Mouse (Mus musculus) layer of hippocampus, adult 8-10 months (tissue): ENCODE data around the gene Nr2c1. TPM values are rescaled to one million over a fixed set of nuclear protein-coding genes. Genes with fewer than 3 reads are reported as not detected.
A peak's percentile ranks its signal among the peaks of the same experiment; 100 is the strongest.

ENCODE experiments used
- DNase-seq, 2 experiments: peaks; one replicate each; pipeline ENCODE4 v3.0.0; 2022; ENCODE audit warnings: low spot score in 2 of 2
- total RNA-seq, 4 experiments: library from RNA; stranded (reverse); gene quantifications; 2 replicates each; pipeline ENCODE4 v1.2.4; 2022

Gene Nr2c1
- total RNA-seq, 4 experiments from 2014 or later, result 8.1 to 11.5 (median 8.6) TPM

DNA sequence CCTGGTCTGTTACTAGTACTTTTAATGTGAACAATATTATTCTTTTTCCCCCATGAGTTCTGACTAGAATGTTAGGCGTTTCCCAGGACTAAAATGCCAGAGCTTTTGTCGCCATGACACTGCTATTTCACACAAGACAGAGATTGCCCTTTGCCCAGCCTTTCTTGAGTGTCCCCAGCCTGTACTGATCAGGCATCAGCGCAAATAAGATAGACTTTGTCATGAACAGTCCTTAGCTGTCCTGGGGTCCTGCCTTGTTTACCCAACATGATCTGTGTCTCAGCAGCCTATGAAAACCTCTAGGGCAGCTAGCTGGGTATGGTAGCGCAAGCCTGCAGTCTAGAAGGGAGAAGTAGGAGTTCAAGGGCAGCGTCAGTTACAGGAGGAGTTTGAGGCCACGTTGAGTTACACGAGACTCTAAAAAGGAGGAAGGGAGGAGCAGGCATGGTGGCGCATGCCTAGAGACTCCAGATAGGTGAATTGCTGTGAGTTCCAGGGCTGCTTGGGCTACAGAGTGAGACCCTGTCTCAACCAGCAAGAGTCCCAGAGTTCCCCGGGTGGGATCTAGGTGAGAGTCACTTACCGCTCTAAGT, 8.8 kb upstream of the Nr2c1 start:
- no peak for DNase-seq

DNA sequence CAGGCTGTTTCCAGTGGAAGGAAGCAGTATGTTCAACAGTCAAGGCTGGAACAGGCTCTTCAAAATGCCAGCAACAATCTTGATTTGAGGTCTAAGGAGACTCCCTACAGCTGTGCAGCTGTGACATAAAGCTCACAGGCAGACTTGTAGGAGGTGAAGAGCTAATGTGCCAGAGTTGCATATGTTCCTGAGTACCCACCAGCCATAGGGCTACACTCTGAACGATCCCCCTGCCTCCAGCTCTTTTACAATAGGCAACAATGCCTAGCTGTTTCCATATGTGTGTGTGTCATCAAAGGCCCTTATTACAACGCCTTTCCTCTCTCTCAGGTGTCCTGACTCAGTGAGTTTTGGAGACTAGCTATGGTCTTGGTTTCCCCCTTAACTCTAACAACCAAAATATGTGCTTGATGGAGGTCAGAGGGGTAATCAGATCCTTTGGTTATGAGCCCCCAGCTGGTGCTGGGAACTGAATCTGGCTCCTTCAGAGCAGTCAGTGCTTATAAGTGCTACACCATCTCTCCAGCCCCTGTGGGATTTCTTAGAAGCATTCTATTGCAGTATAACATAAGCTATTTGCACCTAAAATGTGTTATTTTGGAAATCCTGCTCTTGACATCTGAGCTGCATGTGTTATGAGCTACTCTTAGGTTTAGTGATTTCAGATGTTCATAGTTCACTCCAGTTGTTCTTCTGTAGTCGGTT, 7.4 kb upstream of the Nr2c1 start:
- no peak for DNase-seq

DNA sequence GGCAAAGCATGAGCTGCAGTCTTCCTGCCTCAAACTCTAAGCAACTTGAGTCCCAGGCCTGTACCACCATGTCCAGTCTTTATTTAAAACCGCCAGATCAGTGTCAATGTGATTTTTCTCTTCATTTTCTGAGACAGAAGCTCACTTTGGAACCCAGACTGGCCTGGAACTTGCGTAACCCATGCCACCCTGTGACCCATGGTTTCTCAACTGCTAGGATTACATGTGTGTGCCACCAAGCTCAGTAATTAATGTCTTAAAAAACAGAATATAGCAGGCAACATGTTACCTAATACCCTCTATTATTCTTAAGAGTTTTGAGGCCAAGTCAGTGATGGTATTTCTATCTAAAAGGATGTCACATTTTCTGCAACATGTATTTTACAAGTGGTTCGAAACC, 5.4 kb upstream of the Nr2c1 start:
- no peak for DNase-seq

DNA sequence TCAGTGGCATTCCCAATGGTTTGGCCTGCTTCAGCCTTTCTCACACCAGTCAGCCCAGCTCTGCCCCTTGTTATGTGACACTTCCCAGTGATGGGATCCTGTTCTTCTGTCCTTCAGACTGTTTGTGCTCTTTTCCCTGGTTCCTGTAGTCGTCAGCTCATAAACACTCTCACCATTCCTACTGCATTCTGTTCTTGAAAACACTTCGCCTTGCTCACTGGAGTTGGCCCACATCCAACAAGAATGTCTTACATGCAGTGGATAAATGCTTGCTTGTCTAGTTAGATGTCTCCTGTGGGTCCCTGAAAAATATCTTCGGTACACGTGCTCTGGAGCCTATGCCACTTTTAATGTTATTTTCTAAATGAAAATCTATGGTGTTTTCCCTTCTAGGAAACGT, 3.2 kb upstream of the Nr2c1 start:
- DNase-seq, result no peak

DNA sequence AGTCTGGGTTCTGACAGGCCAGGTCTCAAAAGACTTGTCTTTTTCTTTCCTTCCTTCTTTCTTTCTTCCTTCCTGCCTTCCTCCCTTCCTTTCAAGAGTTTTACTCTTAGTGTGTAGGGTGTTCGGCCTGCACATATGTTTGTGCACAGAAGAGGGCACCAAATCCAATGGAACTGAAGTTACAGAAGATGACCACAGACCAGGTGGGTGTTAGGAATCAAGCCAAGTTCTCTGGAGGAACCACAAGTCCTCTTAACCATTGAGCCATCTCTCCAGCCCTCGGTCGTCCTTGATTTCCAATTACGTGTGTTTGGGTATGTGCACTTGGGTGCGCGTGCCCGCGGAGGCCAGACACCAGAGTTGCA, 450 bp upstream of the Nr2c1 start:
- no peak for DNase-seq

DNA sequence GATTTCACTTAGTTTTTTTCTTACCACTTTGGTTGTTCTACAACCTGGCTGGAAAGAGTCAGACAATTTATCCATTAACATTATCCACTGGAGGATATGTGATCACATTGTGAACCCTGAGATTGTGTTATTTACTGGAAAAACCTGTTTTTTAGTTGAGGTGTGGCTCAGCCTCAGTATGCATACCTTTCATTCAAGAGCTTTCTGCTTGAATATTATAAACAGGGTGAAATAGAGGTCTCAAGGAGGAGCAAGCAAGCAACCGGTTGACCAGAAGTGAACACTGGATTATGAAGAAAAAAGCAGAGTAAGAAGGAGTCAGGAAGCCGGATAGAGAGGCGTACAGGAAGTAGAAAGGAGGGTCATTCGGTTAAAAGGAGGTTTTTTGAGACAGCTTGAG, 3.7 kb downstream of the Nr2c1 start:
- no peak for DNase-seq

DNA sequence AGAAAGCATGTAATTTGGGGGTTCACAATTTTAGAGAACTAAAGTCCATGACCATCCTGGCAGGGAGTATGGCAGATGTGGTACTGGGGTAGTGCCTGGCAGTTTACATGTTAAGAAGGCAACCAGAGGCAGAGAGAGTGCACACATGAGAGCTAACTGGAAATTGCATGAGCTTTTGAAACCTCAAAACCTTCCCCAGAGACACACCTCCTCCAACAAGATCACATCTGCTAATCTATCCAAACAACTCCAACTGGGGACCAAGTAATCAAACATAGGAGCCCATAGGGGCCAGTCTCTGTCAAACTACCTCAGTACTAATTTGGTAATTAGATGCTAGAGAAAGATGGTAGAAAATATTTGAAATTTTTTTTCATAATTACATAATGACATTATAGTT, 6.0 kb downstream of the Nr2c1 start:
- no peak for DNase-seq

DNA sequence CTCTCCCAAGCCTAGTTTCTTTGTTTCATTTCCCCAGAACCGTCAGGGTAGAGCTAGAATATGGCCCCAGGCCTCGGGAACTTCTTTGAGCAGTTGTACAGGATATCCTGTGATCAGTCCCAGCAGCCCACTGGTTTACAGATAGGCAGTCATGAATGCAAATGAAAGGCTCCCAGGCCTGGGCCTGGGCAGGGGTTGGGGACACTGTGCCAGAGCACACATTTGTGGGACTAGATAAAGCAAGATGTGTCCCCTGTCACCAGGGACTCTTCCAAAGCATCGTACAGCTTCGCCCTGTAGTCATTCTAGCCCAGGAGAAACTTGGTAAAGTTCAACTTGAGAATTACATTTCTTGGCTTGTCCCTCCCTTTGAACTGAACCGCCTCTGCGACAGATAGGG, 11.1 kb downstream of the Nr2c1 start:
- no peak for DNase-seq

DNA sequence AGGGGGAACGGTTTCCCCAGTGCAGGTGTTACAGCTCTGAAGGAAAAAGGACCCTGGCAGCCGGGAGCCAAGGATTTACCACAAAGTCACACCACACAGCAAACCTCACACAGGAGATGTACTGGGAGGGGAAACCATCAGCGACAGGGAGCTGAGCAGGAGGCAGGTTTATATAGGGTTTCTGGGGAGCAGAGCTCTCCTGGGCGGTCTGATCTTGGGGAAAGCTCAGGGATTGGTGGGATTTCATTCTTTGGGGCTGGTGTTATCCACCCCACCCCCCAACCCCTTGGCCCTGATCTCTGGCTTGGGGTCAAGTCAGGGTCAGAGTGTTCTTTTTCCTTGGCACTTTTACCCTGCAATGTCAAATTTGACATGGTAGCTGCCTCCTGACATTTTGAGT, 11.6 kb downstream of the Nr2c1 start:
- DNase-seq, result no peak

DNA sequence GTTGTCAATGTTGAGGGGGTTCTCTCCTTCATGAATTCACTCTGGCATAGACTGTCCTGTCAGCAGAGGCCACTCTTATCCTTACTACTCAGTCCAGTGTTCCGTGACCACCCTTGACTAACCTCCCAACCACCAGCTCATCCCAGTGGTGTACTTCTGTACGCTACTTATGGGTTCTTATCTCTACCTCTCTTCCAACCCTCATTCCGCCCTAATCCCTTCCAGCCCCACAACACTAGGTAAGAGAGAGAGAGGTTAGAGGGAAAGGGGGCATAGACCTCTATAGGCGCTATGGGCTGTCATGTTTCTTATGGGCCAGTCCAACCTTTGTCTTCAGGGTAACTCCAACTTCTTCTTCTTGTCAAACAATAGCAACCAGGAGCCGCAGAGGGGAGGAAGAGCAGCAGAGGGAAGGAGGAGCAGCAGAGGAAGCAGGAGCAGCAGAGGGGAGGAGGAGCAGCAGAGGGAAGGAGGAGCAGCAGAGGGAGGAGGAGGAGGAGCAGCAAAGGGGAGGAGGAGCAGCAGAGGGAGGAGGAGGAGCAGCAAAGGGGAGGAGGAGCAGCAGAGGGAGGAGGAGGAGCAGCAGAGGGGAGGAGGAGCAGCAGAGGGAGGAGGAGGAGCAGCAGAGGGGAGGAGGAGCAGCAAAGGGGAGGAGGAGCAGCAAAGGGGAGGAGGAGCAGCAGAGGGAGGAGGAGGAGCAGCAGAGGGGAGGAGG, 13.4 kb downstream of the Nr2c1 start:
- no peak for DNase-seq

DNA sequence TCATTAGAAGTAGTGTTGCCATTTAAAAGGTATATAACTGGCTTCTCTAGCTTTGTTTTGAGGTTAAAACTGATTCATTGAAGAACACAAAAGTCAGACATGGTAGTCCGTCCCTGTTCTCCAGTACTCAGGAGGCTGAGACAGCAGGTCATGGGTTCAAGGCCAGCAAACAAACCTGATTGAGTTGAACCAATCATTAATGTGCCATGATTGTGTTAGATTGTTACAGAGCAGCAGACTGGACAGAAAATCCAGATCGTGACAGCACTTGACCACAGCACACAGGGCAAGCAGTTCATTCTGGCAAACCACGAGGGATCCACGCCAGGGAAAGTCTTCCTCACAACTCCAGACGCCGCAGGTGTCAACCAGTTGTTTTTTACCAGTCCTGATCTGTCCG, 14.2 kb downstream of the Nr2c1 start:
- no peak for DNase-seq

DNA sequence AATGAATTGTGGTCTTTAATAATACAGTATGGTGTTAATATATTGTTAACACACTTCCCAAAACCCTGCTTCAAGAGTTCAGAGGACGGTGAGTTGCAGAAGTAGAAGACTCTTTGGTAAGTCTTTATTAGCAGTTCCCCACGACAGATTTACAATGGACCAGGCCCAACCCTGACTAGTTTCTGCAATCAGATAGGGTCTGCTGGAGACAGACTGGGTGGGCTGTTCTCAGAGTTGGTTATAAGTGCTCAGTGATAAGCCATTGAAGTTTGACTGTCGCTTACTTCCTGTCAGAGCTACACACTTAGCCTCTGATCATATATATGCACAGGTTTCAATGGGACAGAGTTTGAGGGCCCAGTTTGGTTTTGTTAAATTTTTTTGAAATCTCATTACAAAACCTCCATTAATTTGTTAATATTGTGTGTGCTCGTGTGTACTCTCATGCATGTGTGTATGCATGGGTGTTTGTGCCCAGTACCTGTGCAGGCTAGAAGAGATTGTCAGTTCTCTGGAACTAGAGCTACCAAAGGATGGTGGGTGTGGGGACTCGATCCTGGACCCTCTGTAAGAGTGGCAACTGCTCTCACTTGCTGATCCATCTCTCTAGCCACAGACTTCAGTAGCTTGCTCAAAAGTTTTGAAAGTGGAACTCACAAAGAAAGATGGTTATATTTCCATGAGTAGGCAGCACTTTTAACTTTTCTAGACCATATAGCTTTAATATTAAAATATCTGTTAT, 16.5 kb downstream of the Nr2c1 start:
- no peak for DNase-seq

DNA sequence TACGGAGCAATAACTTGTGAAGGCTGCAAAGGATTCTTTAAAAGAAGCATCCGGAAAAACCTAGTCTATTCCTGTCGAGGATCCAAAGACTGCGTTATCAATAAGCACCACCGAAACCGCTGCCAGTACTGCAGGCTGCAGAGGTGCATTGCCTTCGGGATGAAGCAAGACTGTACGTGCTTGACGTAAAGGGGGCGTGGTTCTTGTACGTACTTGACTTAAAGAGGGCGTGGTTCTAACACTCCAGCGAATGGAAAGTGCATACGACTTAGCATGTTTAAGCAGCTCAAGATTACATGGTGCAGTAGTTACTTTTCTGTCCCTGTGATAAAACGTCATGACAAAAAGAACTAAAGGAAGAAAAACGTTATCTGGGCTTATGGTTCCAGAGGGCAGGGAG, 17.6 kb downstream of the Nr2c1 start:
- no peak for DNase-seq

DNA sequence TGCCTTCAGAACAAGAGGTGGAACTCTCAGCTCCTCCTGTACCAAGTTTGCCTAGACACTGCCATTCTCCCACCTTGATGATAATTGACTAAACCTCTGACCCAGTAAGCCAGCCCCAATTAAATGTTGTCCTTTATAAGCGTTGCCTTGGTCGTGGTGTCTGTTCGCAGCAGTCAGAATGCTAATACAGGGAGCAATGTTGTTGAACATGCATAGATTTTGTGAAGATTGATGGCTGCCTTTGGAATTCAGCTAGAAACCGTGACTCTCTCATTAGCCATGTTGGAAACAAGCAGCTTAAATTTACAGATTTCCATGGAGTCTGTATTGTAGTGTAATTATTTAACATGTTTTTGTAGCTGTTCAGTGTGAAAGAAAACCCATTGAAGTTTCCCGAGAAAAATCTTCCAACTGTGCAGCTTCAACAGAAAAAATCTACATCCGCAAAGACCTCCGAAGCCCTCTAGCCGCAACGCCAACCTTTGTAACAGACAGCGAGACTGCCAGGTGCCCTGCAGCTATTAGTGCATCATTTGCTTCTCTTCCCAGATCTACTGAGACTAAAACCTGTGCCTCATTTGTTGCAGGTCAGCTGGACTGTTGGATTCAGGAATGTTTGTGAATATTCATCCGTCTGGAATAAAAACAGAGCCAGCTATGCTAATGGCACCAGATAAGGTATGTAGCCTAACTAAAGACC, 19.4 kb downstream of the Nr2c1 start:
- no peak for DNase-seq

DNA sequence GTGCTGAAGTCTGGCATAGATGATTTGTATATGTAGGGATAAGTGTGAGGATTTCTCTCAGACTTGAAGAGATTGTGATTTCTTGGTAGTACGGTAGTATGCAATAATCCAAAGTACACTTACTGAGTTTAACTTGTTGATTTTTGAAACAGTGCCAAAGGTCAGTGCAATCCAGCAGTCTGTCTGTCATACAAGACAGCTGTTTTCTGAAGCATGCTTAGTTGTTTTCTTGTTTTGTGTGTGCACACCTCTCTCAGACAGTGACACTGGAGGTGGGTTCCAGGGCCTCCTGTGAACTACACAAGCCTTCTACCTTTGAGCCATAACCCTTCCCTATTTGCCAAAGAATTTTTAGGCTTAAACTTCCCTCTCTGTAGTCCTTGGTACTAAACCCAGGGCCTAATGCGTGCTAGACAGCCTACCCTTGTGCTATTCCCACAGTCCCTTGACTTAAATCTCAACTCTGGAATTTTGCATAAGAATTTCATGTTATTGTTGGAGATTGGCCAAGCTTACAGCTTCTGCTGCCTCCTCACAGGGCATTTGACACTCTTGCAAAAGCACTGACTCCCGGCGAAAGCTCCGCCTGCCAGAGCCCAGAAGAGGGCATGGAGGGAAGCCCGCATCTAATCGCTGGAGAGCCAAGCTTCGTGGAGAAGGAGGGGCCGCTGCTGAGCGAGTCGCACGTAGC, 23.8 kb downstream of the Nr2c1 start:
- no peak for DNase-seq

DNA sequence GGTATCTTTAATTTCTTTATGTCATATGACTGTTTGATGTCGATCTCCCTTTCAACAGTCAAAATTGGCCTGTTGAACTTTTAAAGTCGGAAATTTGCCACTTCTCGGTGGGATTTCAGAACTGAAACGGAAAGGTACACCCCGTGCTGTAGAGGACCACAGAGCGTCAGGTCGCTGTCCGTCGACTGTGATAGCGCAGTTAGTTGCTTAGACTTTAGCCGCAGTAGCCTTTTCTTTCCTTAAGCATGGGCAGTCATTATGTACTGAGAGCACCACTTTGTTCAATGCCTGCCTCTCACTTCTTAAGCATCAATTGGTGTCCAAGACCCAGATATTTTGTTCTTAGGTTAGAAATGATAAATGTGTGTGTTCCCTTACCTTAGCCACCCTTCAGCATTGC, 24.3 kb downstream of the Nr2c1 start:
- DNase-seq, result no peak

DNA sequence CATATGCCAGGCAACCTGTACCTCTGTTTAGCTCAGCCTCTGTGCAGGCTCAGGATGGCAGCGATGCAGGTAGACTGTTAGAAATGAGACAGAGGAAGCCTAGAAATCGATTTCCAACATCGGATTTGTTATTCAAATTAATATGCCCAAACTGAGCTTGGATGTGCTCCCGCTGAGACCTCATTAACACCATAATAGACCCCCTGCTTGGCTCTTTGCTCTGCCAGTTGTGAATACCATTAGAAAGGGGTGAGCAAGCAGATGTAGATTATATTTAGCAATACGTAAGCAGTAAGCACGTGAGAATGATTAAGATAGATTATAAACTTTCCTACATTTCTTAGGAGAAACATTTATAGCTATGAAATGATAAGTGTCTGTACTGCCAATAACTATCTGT, 24.9 kb downstream of the Nr2c1 start:
- DNase-seq, result no peak

DNA sequence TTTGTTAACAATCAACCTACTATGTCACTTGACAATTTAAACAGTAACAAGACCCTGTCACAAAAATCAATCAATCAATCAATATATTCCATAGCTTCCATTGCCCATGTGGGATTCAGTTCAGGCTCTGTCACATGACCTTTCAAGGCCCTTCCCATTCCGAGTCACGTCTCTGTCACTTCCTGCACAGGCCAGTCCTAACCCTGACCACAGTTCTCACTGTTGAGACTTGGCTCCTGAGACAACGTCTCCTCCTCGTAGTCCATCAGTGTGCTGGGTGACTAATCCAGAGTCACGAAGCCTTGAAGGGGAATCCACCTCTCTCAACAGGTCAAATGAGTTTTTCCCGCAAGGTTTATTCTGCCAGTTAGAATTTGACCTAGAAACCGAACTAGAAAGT, 26.8 kb downstream of the Nr2c1 start:
- DNase-seq, result no peak

DNA sequence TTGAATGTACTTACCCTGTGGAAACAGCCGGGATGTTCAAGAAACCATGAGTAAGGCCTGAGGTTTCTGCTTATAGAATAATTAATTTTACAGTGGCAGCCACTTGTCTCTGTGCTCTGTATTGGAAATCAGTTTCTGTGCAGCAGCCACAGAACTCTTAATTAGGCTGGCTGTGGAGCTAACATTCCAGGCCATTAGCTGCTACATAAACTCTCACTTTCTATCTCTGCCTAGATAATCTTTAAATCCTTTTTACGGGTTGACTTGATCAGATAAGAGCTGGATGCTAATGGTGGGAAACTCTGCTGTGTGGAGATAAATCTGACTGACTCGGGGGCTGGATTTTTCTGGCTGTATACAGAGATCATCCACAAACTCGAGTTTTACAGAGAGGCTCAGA, 35.4 kb downstream of the Nr2c1 start:
- no peak for DNase-seq

DNA sequence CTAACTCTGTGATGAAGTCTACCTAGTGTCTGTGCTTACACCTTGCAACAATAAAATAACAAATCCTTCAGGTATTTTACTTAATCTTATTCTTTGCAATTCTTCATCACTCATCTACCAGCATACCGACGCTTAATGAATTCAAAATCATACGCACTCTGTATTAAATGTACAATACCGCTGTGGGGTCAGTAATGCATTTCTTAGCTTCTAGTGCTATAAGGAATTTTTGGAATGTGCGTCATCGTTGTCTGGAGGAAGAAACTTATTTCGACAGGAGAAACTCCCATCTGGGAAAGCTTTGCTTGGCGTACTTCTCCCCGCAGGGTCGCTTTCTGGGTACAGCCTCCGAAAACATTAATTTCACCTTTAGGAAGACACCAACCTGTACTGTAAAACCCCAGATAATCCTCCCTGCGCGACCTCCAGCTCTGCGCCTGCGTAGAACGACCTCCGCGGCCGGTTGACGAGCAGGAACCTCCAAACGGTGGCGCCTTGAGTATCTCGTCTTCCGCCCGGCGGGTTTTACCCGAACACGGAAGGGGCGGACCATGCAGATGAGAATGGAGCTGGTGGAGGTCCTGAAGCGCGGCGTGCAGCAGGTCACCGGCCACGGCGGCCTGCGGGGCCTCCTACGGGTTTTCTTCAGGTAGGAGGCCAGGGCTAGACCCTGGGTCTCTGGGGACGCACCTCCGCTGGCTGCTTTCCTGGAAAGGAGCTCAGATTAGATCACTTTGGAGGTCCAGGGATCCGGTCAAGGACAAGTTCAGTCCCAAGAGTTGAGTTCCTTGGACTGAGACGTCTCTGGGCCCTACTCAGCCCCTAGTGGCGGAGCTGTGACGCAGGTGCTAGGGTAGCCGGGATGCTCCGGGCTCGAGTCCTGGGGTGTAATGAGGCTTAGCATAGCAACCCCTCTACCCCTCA, 50.9 kb downstream of the Nr2c1 start, which contains the start of gene Ndufa12:
Ndufa12 (plus strand) TSS at position 239 of the 924 bp plus-strand sequence.
- peak; percentile 91 to 95 for DNase-seq
